Mouse (Mus musculus): ENCODE results near the gene Vmn1r157. TPM values are rescaled to one million over a fixed set of nuclear protein-coding genes. Genes with fewer than 3 reads are reported as not detected.

Vmn1r157 gene
- not detected for polyA plus RNA-seq (2017; shearing (Covaris generic))

DNA sequence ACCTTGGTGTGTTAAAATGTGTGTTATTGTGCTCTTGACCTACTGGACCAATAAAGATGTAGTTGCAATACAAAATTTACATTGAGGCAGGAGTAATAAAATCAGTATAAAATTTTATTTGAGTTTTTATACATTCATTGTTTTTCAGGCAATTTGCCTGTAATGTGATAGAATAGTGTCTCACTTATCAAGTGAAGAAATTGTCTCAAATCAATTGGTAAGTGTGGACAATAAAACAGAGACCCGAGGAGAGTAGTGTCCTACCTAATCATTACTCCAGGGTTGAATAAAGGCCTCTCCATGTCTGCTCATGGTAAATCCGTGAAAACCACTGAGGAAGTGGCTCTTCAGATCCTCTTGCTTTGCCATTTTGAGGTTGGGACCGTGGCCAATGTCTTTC lies at the start of gene Vmn1r157:
Vmn1r157 (plus strand) TSS at position 301 of the 400 bp plus-strand sequence.

DNA sequence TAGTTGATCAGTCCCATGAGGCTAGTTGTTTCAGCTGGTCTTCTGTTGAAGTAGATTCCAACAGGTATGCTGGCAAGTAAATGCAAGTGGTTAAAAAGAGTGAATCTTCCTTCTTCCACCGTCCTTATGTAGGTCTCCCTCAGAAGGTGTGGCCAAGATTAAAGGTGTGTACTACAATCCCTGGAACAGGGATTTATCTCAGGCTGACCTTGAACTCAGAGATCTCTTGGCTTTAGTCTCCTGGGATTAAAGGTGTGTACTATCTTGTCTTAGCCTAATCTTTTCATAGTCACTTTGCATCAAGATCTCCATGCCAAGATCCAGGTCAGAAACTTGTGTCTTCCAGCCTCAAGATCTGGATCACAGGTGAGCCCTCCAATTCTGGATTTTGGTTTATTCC lies 41.9 kb upstream of the Vmn1r157 start, which contains the start of gene Gm4567:
Gm4567 (minus strand) TSS at position 101 of the 400 bp plus-strand sequence.

DNA sequence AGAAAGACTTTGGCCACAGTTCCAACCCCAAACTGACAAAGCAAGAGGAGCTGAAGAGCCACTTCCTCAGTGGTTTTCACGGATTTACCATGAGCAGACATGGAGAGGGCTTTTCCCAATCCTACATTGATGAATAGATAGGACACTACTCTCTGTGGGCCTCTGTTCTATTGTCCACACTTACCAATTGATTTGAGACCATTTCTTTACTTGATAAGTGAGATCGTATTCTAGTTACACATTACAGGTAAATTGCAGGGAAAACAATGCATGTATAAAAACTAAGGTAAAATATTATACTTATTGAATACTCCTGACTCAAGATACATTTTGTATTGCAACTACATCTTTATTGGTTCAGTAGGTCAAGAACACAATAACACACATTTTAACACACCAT lies 29.2 kb downstream of the Vmn1r157 start, which contains the start of gene Vmn1r158:
Vmn1r158 (minus strand) TSS at position 101 of the 400 bp plus-strand sequence.

Other genes with a start within 250 kb of the Vmn1r157 start
- gene Vmn1r152, start 238.7 kb upstream of the Vmn1r157 start, polyA plus RNA-seq (2017; shearing (Covaris generic)) = 0.26 TPM
- gene Gm8677, start 226.8 kb upstream of the Vmn1r157 start, polyA plus RNA-seq (2017; shearing (Covaris generic)) = not detected
- gene Gm4201, start 196.4 kb upstream of the Vmn1r157 start, polyA plus RNA-seq (2017; shearing (Covaris generic)) = not detected
- not detected for gene Gm4565, start 173.6 kb upstream of the Vmn1r157 start, polyA plus RNA-seq (2017; shearing (Covaris generic))
- gene Vmn1r155, start 103.7 kb upstream of the Vmn1r157 start, polyA plus RNA-seq (2017; shearing (Covaris generic)) = not detected
- gene Gm8693, start 69.4 kb upstream of the Vmn1r157 start, polyA plus RNA-seq (2017; shearing (Covaris generic)) = not detected
- gene Gm4567, start 42.0 kb upstream of the Vmn1r157 start, polyA plus RNA-seq (2017; shearing (Covaris generic)) = not detected
- not detected for gene Vmn1r158, start 29.1 kb downstream of the Vmn1r157 start, polyA plus RNA-seq (2017; shearing (Covaris generic))
- gene Vmn1r159, start 81.9 kb downstream of the Vmn1r157 start, polyA plus RNA-seq (2017; shearing (Covaris generic)) = not detected
- not detected for gene Vmn1r160, start 109.5 kb downstream of the Vmn1r157 start, polyA plus RNA-seq (2017; shearing (Covaris generic))
- gene Gm4214, start 223.0 kb downstream of the Vmn1r157 start, polyA plus RNA-seq (2017; shearing (Covaris generic)) = not detected